Mouse (Mus musculus): ENCODE results near the gene Pde6b. TPM values are rescaled to one million over a fixed set of nuclear protein-coding genes. Genes with fewer than 3 reads are reported as not detected.

The Pde6b gene
- polyA plus RNA-seq, 1 experiment from 2014 or later = 0.43 TPM

- Histone ChIP-seq H3K27ac (ENCODE audit: low read length) (no peak overlapping the region), H3K36me3 (ENCODE audit: control insufficient read depth, insufficient read depth, low read length) (no peaks in the 10 kb centered on the region), H3K9me3 (ENCODE audit: control insufficient read depth, low read length) (no peaks in the 10 kb centered on the region), H3K4me2 (ENCODE audit: low read depth, low read length) (no peak overlapping the region), H3K27me3 (replicated peaks; ENCODE audit: control insufficient read depth, insufficient read depth, low read length) (no peaks in the 10 kb centered on the region), H3K9ac (ENCODE audit: low read depth, low read length) (no peak overlapping the region), H3K4me3 (ENCODE audit: low read length) (no peak overlapping the region), H3K4me1 (ENCODE audit: control insufficient read depth, insufficient read depth, low read length) (peaks cover 12% of the 10 kb centered on the region)
- ATAC-seq = no peak
- WGBS = 72% methylated on average over 1 of the region's 1 CpGs
Observed at GRCm38 (mm10) chr5:108452422-108452821, 64.2 kb downstream of the Pde6b start.

DNA sequence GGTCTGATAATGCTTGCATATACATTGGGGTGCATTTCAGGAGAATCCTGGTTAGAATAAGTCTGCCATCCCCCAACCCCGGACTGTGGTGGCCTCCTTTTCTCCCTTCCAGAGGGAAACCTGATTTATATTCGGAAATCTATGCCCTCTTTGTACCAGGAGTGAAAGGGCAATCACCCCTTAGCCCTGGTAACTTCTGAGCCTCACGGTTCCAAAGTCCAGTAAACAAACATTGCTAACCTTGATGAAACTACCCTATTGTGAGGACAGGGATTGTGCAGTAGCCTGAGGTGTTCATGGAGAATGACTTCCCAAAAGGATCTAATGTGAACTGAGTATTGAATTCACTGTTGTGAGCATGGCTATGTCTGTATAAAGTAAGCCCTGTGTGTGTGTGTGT lies 65.9 kb downstream of the Pde6b start:
- WGBS = 43% methylated on average over 3 of the region's 3 CpGs
- no peak overlapping the region for H3K9ac ChIP-seq (ENCODE audit: low read depth, low read length)
- H3K27ac ChIP-seq (ENCODE audit: low read length) = no peak overlapping the region
- H3K27me3 ChIP-seq (replicated peaks; ENCODE audit: control insufficient read depth, insufficient read depth, low read length) = no peaks in the 10 kb centered on the region
- H3K4me3 ChIP-seq (ENCODE audit: low read length) = no peak overlapping the region
- no peak for ATAC-seq
- no peak overlapping the region for H3K4me2 ChIP-seq (ENCODE audit: low read depth, low read length)
- peaks cover 6% of the 10 kb centered on the region for H3K4me1 ChIP-seq (ENCODE audit: control insufficient read depth, insufficient read depth, low read length)
- no peaks in the 10 kb centered on the region for H3K9me3 ChIP-seq (ENCODE audit: control insufficient read depth, low read length)
- no peaks in the 10 kb centered on the region for H3K36me3 ChIP-seq (ENCODE audit: control insufficient read depth, insufficient read depth, low read length)

DNA sequence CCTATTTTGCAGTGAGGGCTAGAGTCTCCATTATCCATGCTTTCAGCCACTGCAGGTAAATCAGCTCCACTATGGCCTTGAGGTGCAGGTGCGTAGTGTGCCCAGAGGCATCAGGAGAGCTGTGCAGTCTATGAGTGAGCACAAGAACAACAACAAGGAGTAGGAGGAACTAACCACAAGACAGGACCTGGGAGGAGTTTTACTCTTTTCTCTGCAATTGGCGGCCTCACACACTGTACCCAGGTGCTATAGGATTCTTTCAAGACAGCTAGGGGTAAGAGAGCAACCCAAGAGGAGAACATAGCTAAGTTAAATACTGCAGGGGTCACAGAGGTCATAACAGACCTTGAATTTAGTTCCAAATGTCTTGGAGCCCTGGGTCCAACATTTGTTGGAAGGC lies 70.5 kb downstream of the Pde6b start:
- H3K4me1 ChIP-seq (ENCODE audit: control insufficient read depth, insufficient read depth, low read length) = peaks cover 12% of the 10 kb centered on the region
- no peaks in the 10 kb centered on the region for H3K27me3 ChIP-seq (replicated peaks; ENCODE audit: control insufficient read depth, insufficient read depth, low read length)
- no peak overlapping the region for H3K4me2 ChIP-seq (ENCODE audit: low read depth, low read length)
- H3K36me3 ChIP-seq (ENCODE audit: control insufficient read depth, insufficient read depth, low read length) = no peaks in the 10 kb centered on the region
- no peak for ATAC-seq
- WGBS = 74% methylated on average over 2 of the region's 2 CpGs
- no peak overlapping the region for H3K27ac ChIP-seq (ENCODE audit: low read length)
- H3K9me3 ChIP-seq (ENCODE audit: control insufficient read depth, low read length) = no peaks in the 10 kb centered on the region
- H3K9ac ChIP-seq (ENCODE audit: low read depth, low read length) = no peak overlapping the region
- no peak overlapping the region for H3K4me3 ChIP-seq (ENCODE audit: low read length)

- Histone ChIP-seq H3K27ac (ENCODE audit: low read length) (no peak overlapping the region), H3K4me2 (ENCODE audit: low read depth, low read length) (peak overlapping the region; percentile 82), H3K4me1 (ENCODE audit: control insufficient read depth, insufficient read depth, low read length) (peaks cover 16% of the 10 kb centered on the region), H3K9me3 (ENCODE audit: control insufficient read depth, low read length) (no peaks in the 10 kb centered on the region), H3K36me3 (ENCODE audit: control insufficient read depth, insufficient read depth, low read length) (no peaks in the 10 kb centered on the region), H3K27me3 (replicated peaks; ENCODE audit: control insufficient read depth, insufficient read depth, low read length) (no peaks in the 10 kb centered on the region), H3K9ac (ENCODE audit: low read depth, low read length) (peak overlapping the region; percentile 99), H3K4me3 (ENCODE audit: low read length) (peak overlapping the region; percentile 95)
- WGBS = 40% methylated on average over 6 of the region's 6 CpGs
- ATAC-seq = peak; percentile 10; the same call in 1 of the 2 replicates
Observed at GRCm38 (mm10) chr5:108460461-108460860, 72.3 kb downstream of the Pde6b start.

GRCm38 (mm10) chr5:108461082-108462065 lies 73.2 kb downstream of the Pde6b start, which contains the start of gene Pcgf3:
Gene Pcgf3, plus strand, starts transcription at chr5:108461232.
- Histone ChIP-seq H3K4me2 (ENCODE audit: low read depth, low read length) (peak within 1 kb of the TSS; percentile 82), H3K4me3 (ENCODE audit: low read length) (peak within 1 kb of the TSS; percentile 95), H3K9me3 (ENCODE audit: control insufficient read depth, low read length) (no peaks in the 10 kb centered on the region), H3K27ac (ENCODE audit: low read length) (peak within 1 kb of the TSS; percentile 87), H3K9ac (ENCODE audit: low read depth, low read length) (peak within 1 kb of the TSS; percentile 99), H3K36me3 (ENCODE audit: control insufficient read depth, insufficient read depth, low read length) (no peaks in the 10 kb centered on the region), H3K27me3 (replicated peaks; ENCODE audit: control insufficient read depth, insufficient read depth, low read length) (no peaks in the 10 kb centered on the region), H3K4me1 (ENCODE audit: control insufficient read depth, insufficient read depth, low read length) (peaks cover 16% of the 10 kb centered on the region)
- WGBS = 1% methylated on average over 54 of the region's 62 CpGs
- ATAC-seq = peak; percentile 97

- no peaks in the 10 kb centered on the region for H3K9me3 ChIP-seq (ENCODE audit: control insufficient read depth, low read length)
- peak overlapping the region; percentile 99 for H3K9ac ChIP-seq (ENCODE audit: low read depth, low read length)
- WGBS = 32% methylated on average over 4 of the region's 4 CpGs
- H3K27me3 ChIP-seq (replicated peaks; ENCODE audit: control insufficient read depth, insufficient read depth, low read length) = no peaks in the 10 kb centered on the region
- peak overlapping the region; percentile 82 for H3K4me2 ChIP-seq (ENCODE audit: low read depth, low read length)
- no peaks in the 10 kb centered on the region for H3K36me3 ChIP-seq (ENCODE audit: control insufficient read depth, insufficient read depth, low read length)
- no peak for ATAC-seq
- peak overlapping the region; percentile 95 for H3K4me3 ChIP-seq (ENCODE audit: low read length)
- peaks cover 16% of the 10 kb centered on the region for H3K4me1 ChIP-seq (ENCODE audit: control insufficient read depth, insufficient read depth, low read length)
- H3K27ac ChIP-seq (ENCODE audit: low read length) = peak overlapping the region; percentile 24; the same call in 1 of the 2 replicates
Observed at GRCm38 (mm10) chr5:108462446-108462845, 74.3 kb downstream of the Pde6b start.

- no peak overlapping the region for H3K4me3 ChIP-seq (ENCODE audit: low read length)
- H3K4me1 ChIP-seq (ENCODE audit: control insufficient read depth, insufficient read depth, low read length) = peaks cover 16% of the 10 kb centered on the region
- H3K4me2 ChIP-seq (ENCODE audit: low read depth, low read length) = no peak overlapping the region
- H3K27me3 ChIP-seq (replicated peaks; ENCODE audit: control insufficient read depth, insufficient read depth, low read length) = no peaks in the 10 kb centered on the region
- H3K9me3 ChIP-seq (ENCODE audit: control insufficient read depth, low read length) = no peaks in the 10 kb centered on the region
- no peak overlapping the region for H3K27ac ChIP-seq (ENCODE audit: low read length)
- 81% methylated on average over 6 of the region's 6 CpGs for WGBS
- ATAC-seq = no peak
- no peak overlapping the region for H3K9ac ChIP-seq (ENCODE audit: low read depth, low read length)
- no peaks in the 10 kb centered on the region for H3K36me3 ChIP-seq (ENCODE audit: control insufficient read depth, insufficient read depth, low read length)
Observed at GRCm38 (mm10) chr5:108465131-108465891, 77.1 kb downstream of the Pde6b start.

- WGBS = 97% methylated on average over 1 of the region's 1 CpGs
- Histone ChIP-seq H3K4me3 (ENCODE audit: low read length) (no peak overlapping the region), H3K9ac (ENCODE audit: low read depth, low read length) (no peak overlapping the region), H3K4me2 (ENCODE audit: low read depth, low read length) (no peak overlapping the region), H3K9me3 (ENCODE audit: control insufficient read depth, low read length) (no peaks in the 10 kb centered on the region), H3K27ac (ENCODE audit: low read length) (no peak overlapping the region), H3K27me3 (replicated peaks; ENCODE audit: control insufficient read depth, insufficient read depth, low read length) (no peaks in the 10 kb centered on the region), H3K4me1 (ENCODE audit: control insufficient read depth, insufficient read depth, low read length) (peaks cover 16% of the 10 kb centered on the region), H3K36me3 (ENCODE audit: control insufficient read depth, insufficient read depth, low read length) (no peaks in the 10 kb centered on the region)
- no peak for ATAC-seq
Observed at GRCm38 (mm10) chr5:108466647-108467046, 78.5 kb downstream of the Pde6b start.

GRCm38 (mm10) chr5:108469617-108470016 lies 81.4 kb downstream of the Pde6b start:
- no peak overlapping the region for H3K9ac ChIP-seq (ENCODE audit: low read depth, low read length)
- H3K27me3 ChIP-seq (replicated peaks; ENCODE audit: control insufficient read depth, insufficient read depth, low read length) = no peaks in the 10 kb centered on the region
- WGBS = 69% methylated on average over 7 of the region's 7 CpGs
- no peaks in the 10 kb centered on the region for H3K9me3 ChIP-seq (ENCODE audit: control insufficient read depth, low read length)
- peaks cover 15% of the 10 kb centered on the region for H3K36me3 ChIP-seq (ENCODE audit: control insufficient read depth, insufficient read depth, low read length)
- ATAC-seq = no peak
- no peak overlapping the region for H3K27ac ChIP-seq (ENCODE audit: low read length)
- no peak overlapping the region for H3K4me3 ChIP-seq (ENCODE audit: low read length)
- no peaks in the 10 kb centered on the region for H3K4me1 ChIP-seq (ENCODE audit: control insufficient read depth, insufficient read depth, low read length)
- H3K4me2 ChIP-seq (ENCODE audit: low read depth, low read length) = no peak overlapping the region
